Mouse (Mus musculus) ES-Bruce4 (cell line): Measurements from ENCODE around the gene Iqcf5.

Source experiments
- CTCF ChIP-seq: IDR thresholded peaks from one replicate; pipeline ENCODE4 v1.8.1; 2011; ENCODE audit warnings: low read depth, low read length
- EP300 ChIP-seq: IDR thresholded peaks from 2 replicates; pipeline ENCODE4 v1.6.1; 2011; ENCODE audit warnings: low read depth, low read length; ENCODE audit not compliant: insufficient read depth
- POLR2A ChIP-seq: IDR thresholded peaks from one replicate; pipeline ENCODE4 v1.8.1; 2011; ENCODE audit warnings: low read length; ENCODE audit not compliant: insufficient read depth

DNA sequence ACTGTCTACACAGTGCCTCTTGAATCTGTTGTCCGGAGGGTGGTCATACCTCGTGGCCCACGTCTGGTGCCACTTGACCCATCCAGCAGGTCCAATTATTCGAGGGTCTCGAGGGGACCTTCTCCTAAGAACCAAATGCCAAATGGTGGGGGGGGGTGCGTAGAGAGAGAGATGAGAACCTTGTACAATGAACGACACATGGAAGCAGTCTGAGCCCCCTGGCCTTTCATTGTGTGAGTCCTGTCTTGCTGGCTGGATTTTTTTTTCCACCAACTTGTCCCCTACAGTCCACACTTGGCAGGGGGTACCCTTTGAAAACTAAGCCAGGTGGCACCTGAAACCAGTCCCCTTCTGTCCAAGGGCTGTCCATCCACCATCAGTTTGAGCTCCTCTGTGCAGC is 46.6 kb upstream of the Iqcf5 start:
- TF ChIP-seq CTCF (no peak), POLR2A (no peak), EP300 (no peak)
